Mouse (Mus musculus): ENCODE data around the gene Bcl6.

The Bcl6 gene

GRCm38 (mm10) chr16:23990161-23990970, 1.7 kb upstream of the Bcl6 start:
- no peak for DNase-seq (ENCODE audit: low spot score)

- peak; percentile 18 for DNase-seq (ENCODE audit: low spot score)
Measured at GRCm38 (mm10) chr16:23989209-23990160, 833 bp upstream of the Bcl6 start.

- no peak for DNase-seq (ENCODE audit: low spot score)
Measured at GRCm38 (mm10) chr16:23988157-23988465, 541 bp downstream of the Bcl6 start.

- DNase-seq (ENCODE audit: low spot score) = peak; percentile 60
Measured at GRCm38 (mm10) chr16:23987341-23988156, 1.1 kb downstream of the Bcl6 start.

GRCm38 (mm10) chr16:23986871-23987270, 1.8 kb downstream of the Bcl6 start:
- peak; percentile 50 for DNase-seq (ENCODE audit: low spot score)

- DNase-seq (ENCODE audit: low spot score) = peak; percentile 36
Measured at GRCm38 (mm10) chr16:23986176-23986575, 2.5 kb downstream of the Bcl6 start.

- peak; percentile 68 for DNase-seq (ENCODE audit: low spot score)
Measured at GRCm38 (mm10) chr16:23985467-23985861, 3.2 kb downstream of the Bcl6 start.

- peak; percentile 82 for DNase-seq (ENCODE audit: low spot score)
Measured at GRCm38 (mm10) chr16:23984760-23985466, 3.7 kb downstream of the Bcl6 start.

- DNase-seq (ENCODE audit: low spot score) = peak; percentile 81
Measured at GRCm38 (mm10) chr16:23984183-23984582, 4.5 kb downstream of the Bcl6 start.

- DNase-seq (ENCODE audit: low spot score) = peak; percentile 67
Measured at GRCm38 (mm10) chr16:23982891-23983588, 5.6 kb downstream of the Bcl6 start.

- DNase-seq (ENCODE audit: low spot score) = peak; percentile 70
Measured at GRCm38 (mm10) chr16:23981925-23982851, 6.5 kb downstream of the Bcl6 start.

GRCm38 (mm10) chr16:23980991-23981720, 7.5 kb downstream of the Bcl6 start:
- DNase-seq (ENCODE audit: low spot score) = no peak

GRCm38 (mm10) chr16:23980201-23980870, 8.3 kb downstream of the Bcl6 start:
- DNase-seq (ENCODE audit: low spot score) = no peak

GRCm38 (mm10) chr16:23979446-23979845, 9.2 kb downstream of the Bcl6 start:
- no peak for DNase-seq (ENCODE audit: low spot score)

GRCm38 (mm10) chr16:23978495-23978894, 10.2 kb downstream of the Bcl6 start:
- no peak for DNase-seq (ENCODE audit: low spot score)

- no peak for DNase-seq (ENCODE audit: low spot score)
Measured at GRCm38 (mm10) chr16:23977732-23978131, 10.9 kb downstream of the Bcl6 start.

GRCm38 (mm10) chr16:23976196-23976595, 12.5 kb downstream of the Bcl6 start:
- no peak for DNase-seq (ENCODE audit: low spot score)

GRCm38 (mm10) chr16:23973635-23974367, 14.9 kb downstream of the Bcl6 start:
- no peak for DNase-seq (ENCODE audit: low spot score)
